Mouse (Mus musculus): Measurements from ENCODE around the gene Ap1g2. TPM values are rescaled to one million over a fixed set of nuclear protein-coding genes. Genes with fewer than 3 reads are reported as not detected.

Ap1g2 gene
- polyA plus RNA-seq, 1 experiment from 2014 or later = 26.1 TPM

DNA sequence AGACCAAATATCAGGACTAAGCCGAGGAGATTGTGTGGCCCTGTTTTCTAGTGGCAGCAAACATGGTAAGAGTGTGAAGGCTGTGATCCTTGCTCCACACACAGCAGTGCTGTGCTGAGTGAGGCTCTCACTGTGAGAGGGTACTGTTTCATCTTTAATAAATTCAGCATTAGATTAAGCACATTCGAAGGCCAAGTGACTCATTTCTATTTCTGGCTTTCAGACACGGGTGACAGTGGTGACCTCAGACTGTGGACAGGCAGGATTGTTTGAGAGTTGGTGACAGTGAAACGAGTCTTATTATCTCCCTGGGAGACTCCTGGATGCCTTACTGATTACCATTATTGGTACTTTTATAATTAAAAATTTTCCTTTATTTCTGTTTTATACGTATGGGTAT lies 19.3 kb upstream of the Ap1g2 start:
- Histone ChIP-seq H3K36me3 (no peaks in the 10 kb centered on the region), H3K4me3 (replicated peaks) (no peak overlapping the region), H3K27ac (no peak overlapping the region), H3K4me1 (replicated peaks) (no peaks in the 10 kb centered on the region), H3K27me3 (0 out of 2 replicates have a peak, but pooled peaks cover 6% of the 10 kb centered on the region), H3K4me2 (no peak overlapping the region), H3K9me3 (replicated peaks) (no peaks in the 10 kb centered on the region), H3K9ac (no peak overlapping the region)
- DNase-seq (no peak), ATAC-seq (ENCODE audit: low read depth) (no peak)
- WGBS (ENCODE audit: insufficient replicate concordance) = 61% methylated on average over 5 of the region's 5 CpGs

- Histone ChIP-seq H3K9me3 (replicated peaks) (no peaks in the 10 kb centered on the region), H3K27me3 (peaks cover 13% of the 10 kb centered on the region), H3K36me3 (no peaks in the 10 kb centered on the region), H3K4me2 (no peak overlapping the region), H3K4me3 (replicated peaks) (no peak overlapping the region), H3K27ac (no peak overlapping the region), H3K4me1 (replicated peaks) (no peaks in the 10 kb centered on the region), H3K9ac (no peak overlapping the region)
- 34% methylated on average over 8 of the region's 8 CpGs for WGBS (ENCODE audit: insufficient replicate concordance)
- no peak for DNase-seq
- no peak for ATAC-seq (ENCODE audit: low read depth)
These were observed 16.0 kb upstream of the Ap1g2 start for GRCm38 (mm10) chr14:55122359-55122758.

DNA sequence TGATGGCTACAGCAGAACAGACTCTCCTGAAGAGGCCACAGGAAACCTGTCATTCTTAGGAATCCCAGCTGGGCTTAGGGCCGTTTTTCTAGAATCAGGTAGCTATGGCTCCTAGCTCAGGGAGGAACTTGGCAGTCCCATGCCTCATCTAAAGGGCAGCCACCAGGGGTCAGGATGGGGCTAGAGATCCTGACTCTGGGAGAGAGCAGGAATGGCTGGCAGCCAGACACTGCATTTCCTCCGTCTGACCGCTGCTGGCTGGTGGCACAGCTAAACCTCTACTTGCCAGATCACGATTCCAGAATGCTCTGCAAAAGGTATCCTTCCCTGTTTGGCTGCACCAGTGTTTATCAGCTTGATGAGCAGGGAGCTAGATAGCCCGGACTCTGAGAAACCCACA lies 15.6 kb upstream of the Ap1g2 start:
- ATAC-seq (ENCODE audit: low read depth) (no peak), DNase-seq (peak; percentile 31)
- 8% methylated on average over 5 of the region's 5 CpGs for WGBS (ENCODE audit: insufficient replicate concordance)
- Histone ChIP-seq H3K4me2 (no peak overlapping the region), H3K4me3 (replicated peaks) (no peak overlapping the region), H3K9me3 (replicated peaks) (no peaks in the 10 kb centered on the region), H3K27ac (no peak overlapping the region), H3K36me3 (no peaks in the 10 kb centered on the region), H3K4me1 (replicated peaks) (no peaks in the 10 kb centered on the region), H3K27me3 (peaks cover 17% of the 10 kb centered on the region), H3K9ac (no peak overlapping the region)

GRCm38 (mm10) chr14:55119421-55120134 lies 13.2 kb upstream of the Ap1g2 start:
- Histone ChIP-seq H3K27me3 (peaks cover 41% of the 10 kb centered on the region), H3K36me3 (no peaks in the 10 kb centered on the region), H3K27ac (no peak overlapping the region), H3K9me3 (replicated peaks) (no peaks in the 10 kb centered on the region), H3K4me2 (no peak overlapping the region), H3K9ac (no peak overlapping the region), H3K4me3 (replicated peaks) (no peak overlapping the region), H3K4me1 (replicated peaks) (peaks cover 8% of the 10 kb centered on the region)
- ATAC-seq (ENCODE audit: low read depth) = no peak
- no peak for DNase-seq
- WGBS (ENCODE audit: insufficient replicate concordance) = 56% methylated on average over 4 of the region's 4 CpGs

DNA sequence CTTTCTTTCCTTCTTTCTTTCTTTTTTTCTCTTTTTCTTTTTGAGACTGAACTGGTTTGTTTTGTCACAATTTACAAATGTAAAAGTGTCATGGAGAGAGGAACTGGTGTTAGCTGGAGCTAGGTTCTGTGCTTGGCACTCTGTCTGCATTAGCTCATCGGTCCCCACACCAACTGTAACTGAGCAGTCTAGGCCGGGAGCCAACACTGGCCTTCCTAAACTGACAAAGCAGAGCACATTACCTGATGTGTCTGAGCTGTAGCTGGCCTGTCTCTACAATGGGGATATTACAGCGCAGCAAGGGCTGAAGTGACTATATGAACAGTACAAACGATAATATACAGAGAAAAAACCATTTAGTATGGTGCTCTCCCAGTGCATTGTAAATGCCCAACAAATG lies 12.5 kb upstream of the Ap1g2 start:
- H3K4me1 ChIP-seq (replicated peaks) = peaks cover 12% of the 10 kb centered on the region
- H3K27ac ChIP-seq = no peak overlapping the region
- H3K27me3 ChIP-seq = peaks cover 48% of the 10 kb centered on the region
- ATAC-seq (ENCODE audit: low read depth) (no peak), DNase-seq (no peak)
- H3K36me3 ChIP-seq = no peaks in the 10 kb centered on the region
- no peak overlapping the region for H3K9ac ChIP-seq
- no peaks in the 10 kb centered on the region for H3K9me3 ChIP-seq (replicated peaks)
- H3K4me2 ChIP-seq = no peak overlapping the region
- 62% methylated on average over 4 of the region's 4 CpGs for WGBS (ENCODE audit: insufficient replicate concordance)
- H3K4me3 ChIP-seq (replicated peaks) = no peak overlapping the region

DNA sequence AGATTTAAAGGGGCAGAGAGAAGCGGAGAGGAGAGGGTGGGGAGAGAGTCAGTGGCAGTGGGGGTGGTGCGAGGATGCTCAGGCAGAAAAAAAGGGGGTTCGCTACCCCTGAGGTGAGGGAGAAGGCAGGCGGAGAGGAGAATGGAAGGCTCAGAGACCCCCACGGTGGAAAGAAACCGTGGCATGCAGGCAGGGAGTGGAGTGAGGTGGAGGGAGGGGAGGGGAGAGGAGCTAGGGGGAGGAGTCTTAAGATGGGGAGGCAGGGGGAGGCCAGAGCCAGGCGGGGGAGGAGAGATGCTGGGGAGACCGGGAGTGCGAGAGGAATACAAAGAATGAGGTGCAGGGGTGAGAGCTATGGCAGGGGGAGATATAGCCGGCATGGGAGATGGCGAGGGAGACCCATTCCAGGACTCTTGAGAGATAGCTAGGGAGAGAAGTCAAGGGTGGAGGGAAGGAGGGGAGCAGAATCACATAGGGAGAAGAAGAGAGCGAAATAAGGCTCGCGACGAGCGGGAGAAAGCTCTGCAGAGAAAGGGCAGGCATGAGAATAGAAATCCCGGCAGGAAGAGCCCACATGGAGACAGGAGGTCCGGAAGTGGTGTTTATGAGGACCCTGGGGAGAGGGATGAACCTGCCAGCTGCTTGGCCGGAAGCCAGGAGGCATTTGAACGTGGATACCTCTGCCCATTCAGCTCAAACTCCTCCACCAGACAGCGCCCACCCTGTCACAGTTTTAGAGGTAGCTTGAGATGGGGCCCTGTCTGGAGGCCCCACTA lies 10.2 kb upstream of the Ap1g2 start, which contains the start of gene Jph4:
Jph4 (minus strand) TSS at position 511 of the 776 bp plus-strand sequence.
- no peaks in the 10 kb centered on the region for H3K9me3 ChIP-seq (replicated peaks)
- H3K4me1 ChIP-seq (replicated peaks) = peaks cover 12% of the 10 kb centered on the region
- ATAC-seq (ENCODE audit: low read depth) = no peak
- peak within 1 kb of the TSS; percentile 73; the same call in 1 of the 2 replicates for H3K4me2 ChIP-seq
- peaks cover 68% of the 10 kb centered on the region for H3K27me3 ChIP-seq
- no peak within 1 kb of the TSS for H3K9ac ChIP-seq
- H3K36me3 ChIP-seq = no peaks in the 10 kb centered on the region
- WGBS (ENCODE audit: insufficient replicate concordance) = 12% methylated on average over 21 of the region's 21 CpGs
- no peak for DNase-seq
- H3K27ac ChIP-seq = no peak within 1 kb of the TSS
- no peak within 1 kb of the TSS for H3K4me3 ChIP-seq (replicated peaks)

- 7% methylated on average over 8 of the region's 8 CpGs for WGBS (ENCODE audit: insufficient replicate concordance)
- H3K9me3 ChIP-seq (replicated peaks) = no peaks in the 10 kb centered on the region
- peaks cover 12% of the 10 kb centered on the region for H3K4me1 ChIP-seq (replicated peaks)
- H3K4me2 ChIP-seq = peak overlapping the region; percentile 73; the same call in 1 of the 2 replicates
- H3K27me3 ChIP-seq = peaks cover 75% of the 10 kb centered on the region
- H3K27ac ChIP-seq = no peak overlapping the region
- H3K4me3 ChIP-seq (replicated peaks) = no peak overlapping the region
- DNase-seq (no peak), ATAC-seq (ENCODE audit: low read depth) (no peak)
- H3K9ac ChIP-seq = no peak overlapping the region
- no peaks in the 10 kb centered on the region for H3K36me3 ChIP-seq
These were observed 9.5 kb upstream of the Ap1g2 start for GRCm38 (mm10) chr14:55115846-55116245.

GRCm38 (mm10) chr14:55114759-55115701 lies 8.6 kb upstream of the Ap1g2 start:
- Histone ChIP-seq H3K9me3 (replicated peaks) (no peaks in the 10 kb centered on the region), H3K4me2 (peak overlapping the region; percentile 73), H3K36me3 (no peaks in the 10 kb centered on the region), H3K4me3 (replicated peaks) (peak overlapping the region; percentile 54), H3K4me1 (replicated peaks) (peaks cover 12% of the 10 kb centered on the region), H3K27ac (no peak overlapping the region), H3K9ac (peak overlapping the region; percentile 33; the same call in 1 of the 2 replicates), H3K27me3 (peaks cover 83% of the 10 kb centered on the region)
- no peak for DNase-seq
- 0 out of 2 replicates have a peak, but pooled peaks have one; percentile 22 for ATAC-seq (ENCODE audit: low read depth)
- under 1% methylated on average over 68 of the region's 78 CpGs for WGBS (ENCODE audit: insufficient replicate concordance)

DNA sequence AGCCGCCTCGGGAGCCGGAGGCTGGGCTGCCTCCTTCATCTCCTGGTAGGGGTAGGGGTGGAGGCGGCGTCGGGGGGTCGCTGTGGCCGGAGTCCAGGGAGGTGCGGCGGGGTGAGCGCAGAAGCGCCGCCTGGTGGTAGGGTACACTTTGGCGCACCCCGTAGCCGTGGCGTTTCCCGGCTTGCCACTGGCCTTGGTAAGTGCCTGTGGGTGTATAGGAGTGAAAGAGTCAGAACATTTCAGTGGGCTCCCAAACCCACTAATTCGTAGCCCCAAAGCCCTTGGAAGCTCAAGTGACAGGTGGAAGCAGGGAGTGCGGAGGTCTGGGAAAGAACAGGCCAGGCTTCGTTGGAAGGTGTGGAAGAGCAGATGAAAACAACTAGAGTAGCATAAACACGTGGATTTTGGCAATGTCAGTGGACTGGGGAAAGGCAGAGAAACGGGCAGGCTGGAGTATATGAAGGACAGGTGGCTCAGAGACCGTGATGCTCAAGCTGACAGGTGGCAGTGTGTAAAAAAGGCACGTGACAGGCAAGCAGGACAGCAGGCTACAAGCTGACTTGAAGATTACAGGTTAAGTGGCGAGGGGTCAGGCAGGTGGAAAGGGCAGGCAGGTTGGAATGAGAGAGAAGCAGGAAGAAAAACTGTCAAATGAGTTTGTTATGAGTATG lies 7.7 kb upstream of the Ap1g2 start:
- H3K4me1 ChIP-seq (replicated peaks) = peaks cover 17% of the 10 kb centered on the region
- no peak overlapping the region for H3K27ac ChIP-seq
- no peak for DNase-seq
- no peak overlapping the region for H3K9ac ChIP-seq
- H3K36me3 ChIP-seq = no peaks in the 10 kb centered on the region
- H3K4me3 ChIP-seq (replicated peaks) = peak overlapping the region; percentile 54
- H3K27me3 ChIP-seq = peaks cover 93% of the 10 kb centered on the region
- peak overlapping the region; percentile 73 for H3K4me2 ChIP-seq
- 8% methylated on average over 26 of the region's 26 CpGs for WGBS (ENCODE audit: insufficient replicate concordance)
- H3K9me3 ChIP-seq (replicated peaks) = no peaks in the 10 kb centered on the region
- no peak for ATAC-seq (ENCODE audit: low read depth)

GRCm38 (mm10) chr14:55113351-55113974 lies 7.1 kb upstream of the Ap1g2 start:
- WGBS (ENCODE audit: insufficient replicate concordance) = 53% methylated on average over 51 of the region's 51 CpGs
- Histone ChIP-seq H3K27me3 (peaks cover 99% of the 10 kb centered on the region), H3K9me3 (replicated peaks) (no peaks in the 10 kb centered on the region), H3K27ac (no peak overlapping the region), H3K36me3 (no peaks in the 10 kb centered on the region), H3K4me1 (replicated peaks) (peaks cover 20% of the 10 kb centered on the region), H3K9ac (no peak overlapping the region), H3K4me3 (replicated peaks) (no peak overlapping the region), H3K4me2 (no peak overlapping the region)
- ATAC-seq (ENCODE audit: low read depth) = no peak
- no peak for DNase-seq

All from liver, embryonic 13.5 days (tissue).